Mouse (Mus musculus) erythroid progenitor cell, adult 5-6 weeks (primary cell): ENCODE results near the gene Dct. TPM values are rescaled to one million over a fixed set of nuclear protein-coding genes. Genes with fewer than 3 reads are reported as not detected.

Experiments
- ATAC-seq: replicated peaks from 2 replicates; pipeline ENCODE4 v1.8.0; 2016; ENCODE audit warnings: moderate number of reproducible peaks, mild to moderate bottlenecking, moderate TSS enrichment, inconsistent platforms; ENCODE audit not compliant: poor library complexity, low FRiP score, severe bottlenecking
- total RNA-seq, 2 experiments: library from RNA; stranded (forward) in 1 of 2; stranded (reverse) in 1 of 2; fragments of 150-400 nt in 1 of 2; fragments of 186-747, 209-891 nt in 1 of 2; gene quantifications; 2 replicates each; pipeline versions ENCODE4 v1.2.3 to v1.2.4; 2015 to 2017; ENCODE audit warnings: low replicate concordance in 2 of 2

Gene Dct
- total RNA-seq, 2 experiments from 2014 or later: not detected

DNA sequence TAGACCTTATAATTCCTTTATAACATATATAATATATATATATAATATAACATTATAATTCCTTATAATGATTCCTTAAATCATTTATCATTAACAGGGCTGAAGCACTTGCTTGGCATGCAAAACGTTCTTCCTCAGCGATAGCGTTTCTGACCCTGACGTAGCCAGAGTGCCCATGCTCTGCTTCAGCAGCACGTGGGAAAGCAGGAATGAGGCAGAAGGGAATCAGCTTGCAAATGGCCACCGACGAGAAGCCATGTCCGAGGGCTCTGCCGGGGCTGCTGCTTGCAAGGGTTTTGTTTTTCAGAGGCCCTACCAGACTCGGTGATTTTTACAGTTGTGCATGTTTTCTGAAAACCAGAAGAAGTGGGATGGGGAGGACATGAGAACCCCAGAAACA, 1.6 kb downstream of the Dct start:
- ATAC-seq: no peak

DNA sequence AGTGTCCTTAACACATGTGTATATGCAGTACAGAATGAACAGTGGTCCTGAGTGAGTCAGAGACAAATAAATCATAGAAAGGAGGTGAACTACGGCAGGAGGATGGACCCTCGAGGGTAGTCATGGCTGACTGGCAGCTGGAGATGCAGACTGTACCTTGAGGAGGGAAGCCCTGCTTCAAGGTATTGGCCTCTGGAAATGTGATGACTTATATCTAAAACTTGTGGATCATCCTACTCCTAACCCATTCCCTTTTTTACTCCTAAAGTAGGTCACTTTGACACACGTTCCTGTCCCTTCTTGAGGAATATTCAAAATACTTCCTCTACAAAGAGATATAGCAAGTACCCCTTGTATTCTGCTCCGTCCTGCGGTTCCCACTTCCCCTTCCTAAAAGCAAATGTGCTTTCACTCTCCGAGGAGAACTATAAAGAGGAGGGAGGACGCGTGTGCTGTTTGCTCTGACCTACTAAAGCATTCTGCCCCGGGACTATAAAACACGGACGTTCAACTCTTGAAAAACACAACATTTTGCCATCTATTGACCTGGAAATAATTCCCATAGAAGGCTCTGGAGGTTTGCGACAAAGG, 2.3 kb downstream of the Dct start:
- ATAC-seq: no peak

DNA sequence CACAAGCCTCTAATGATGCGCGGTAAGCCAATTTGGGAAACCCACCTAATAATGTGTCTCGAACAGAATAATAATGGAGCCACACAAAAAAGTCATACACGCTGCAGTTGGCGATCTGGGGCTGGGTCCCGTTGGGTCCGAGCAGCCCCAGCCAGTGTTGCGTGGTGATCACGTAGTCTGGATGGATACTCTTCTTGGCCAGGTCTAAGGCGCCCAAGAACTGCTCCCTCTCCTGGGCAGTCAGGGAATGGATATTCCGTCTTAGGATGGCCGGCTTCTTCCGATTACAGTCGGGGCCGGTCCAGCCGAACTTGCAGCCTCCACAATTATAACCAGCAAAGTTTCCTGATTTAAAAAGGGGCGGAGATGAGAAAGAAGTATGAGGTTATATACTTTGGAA, 9.1 kb downstream of the Dct start:
- ATAC-seq: no peak

DNA sequence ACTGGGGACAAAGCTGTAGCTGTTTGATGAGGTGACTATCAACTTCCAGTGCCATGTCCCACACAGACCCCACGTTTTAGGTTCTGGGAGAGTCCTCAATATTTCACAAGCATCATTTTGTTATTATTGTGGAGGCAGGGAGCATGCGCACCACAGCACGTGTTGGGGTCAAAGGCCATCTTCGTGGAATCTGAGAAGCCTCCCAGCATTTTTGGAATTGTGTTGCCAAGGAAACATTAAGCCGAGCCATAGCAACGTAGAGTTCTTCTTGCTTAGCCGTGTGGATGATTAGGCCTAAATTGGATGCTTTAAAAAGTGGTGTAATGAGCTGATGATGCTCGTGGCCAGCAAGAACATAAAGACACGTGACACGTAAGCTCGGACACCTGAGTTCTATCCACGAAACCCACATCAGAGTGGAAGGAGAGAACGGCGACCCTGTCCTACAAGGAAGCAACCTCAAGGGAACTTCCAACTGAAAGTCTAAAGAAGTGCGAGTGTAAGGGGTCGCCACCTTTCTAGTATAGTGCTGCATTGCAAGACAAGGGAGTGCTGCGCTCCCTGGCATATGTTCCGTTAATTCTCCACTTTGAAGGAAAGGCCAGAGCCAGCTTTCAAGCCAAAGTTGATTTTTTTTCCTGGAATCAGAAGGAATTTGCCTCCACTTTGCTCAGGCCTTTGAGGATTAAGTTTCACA, 9.8 kb downstream of the Dct start:
- no peak for ATAC-seq

DNA sequence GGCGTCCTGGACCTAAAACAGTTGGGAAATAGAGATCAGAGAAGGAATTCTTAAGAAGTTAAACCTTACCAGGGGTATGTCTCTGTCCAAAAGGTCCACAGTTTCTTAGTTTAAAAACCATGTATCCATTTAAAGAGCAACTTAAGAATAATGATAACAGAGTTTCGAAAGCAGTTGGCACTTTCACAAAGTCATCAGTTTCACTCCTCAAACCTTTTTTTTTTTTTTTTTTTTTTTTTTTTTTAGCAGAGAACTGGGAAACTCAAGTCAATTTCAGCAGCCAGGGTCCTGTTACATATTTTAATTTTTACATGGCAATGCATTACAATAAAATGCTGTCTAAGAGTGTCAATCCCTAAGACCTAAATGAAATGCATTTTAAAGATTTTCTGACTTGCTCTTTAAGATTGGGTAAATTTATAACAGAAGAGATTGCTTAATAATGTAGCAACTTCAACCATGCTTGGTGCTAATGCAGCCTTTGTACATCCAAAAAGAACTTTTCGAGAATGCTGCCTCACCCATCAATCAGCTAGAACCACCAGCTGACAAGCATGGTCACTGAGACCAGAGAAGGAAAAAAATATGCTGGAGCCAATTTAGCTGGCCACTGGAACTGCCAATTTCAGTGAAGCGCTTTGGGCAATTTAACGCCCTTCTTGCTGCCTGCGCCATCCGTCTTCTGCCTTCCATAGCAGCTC, 11.3 kb downstream of the Dct start:
- ATAC-seq: no peak

DNA sequence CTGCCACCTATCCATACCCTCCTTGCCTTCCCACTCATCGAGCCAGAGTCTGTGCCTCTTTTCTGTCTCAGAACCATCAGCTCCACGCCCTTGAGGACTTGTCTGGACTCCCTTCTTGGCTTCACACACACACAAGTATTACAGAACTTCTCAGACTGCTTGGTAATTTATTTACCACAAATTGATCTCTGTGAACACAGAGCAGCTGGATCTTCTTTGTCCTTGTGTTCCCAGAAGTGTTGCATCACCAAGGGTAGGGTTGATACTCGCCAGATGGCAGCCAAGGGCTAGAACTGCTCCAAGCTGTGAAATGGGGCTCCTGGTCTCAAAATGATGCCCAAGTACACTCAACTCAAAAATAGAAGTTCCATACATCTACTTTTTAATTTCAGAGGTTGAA, 13.0 kb downstream of the Dct start:
- ATAC-seq: no peak

DNA sequence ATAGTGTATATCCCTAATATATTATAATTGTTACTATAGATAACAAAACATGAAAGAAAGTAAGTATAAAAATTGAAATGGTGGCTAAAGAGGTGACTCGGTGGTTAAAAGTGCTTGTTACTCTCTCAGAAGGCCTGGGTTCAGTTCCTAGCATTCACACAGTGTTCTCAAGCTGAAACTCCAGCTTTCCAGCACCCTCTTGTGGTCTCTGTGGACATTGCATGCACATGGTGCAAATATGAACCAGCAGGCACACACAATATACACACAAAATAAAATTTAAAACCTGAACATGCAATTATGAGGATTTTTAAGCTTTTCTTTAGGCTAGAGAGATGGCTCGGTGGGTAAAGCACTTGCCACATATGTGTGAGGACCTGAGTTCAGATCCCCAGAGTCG, 24.5 kb downstream of the Dct start:
- ATAC-seq: no peak

DNA sequence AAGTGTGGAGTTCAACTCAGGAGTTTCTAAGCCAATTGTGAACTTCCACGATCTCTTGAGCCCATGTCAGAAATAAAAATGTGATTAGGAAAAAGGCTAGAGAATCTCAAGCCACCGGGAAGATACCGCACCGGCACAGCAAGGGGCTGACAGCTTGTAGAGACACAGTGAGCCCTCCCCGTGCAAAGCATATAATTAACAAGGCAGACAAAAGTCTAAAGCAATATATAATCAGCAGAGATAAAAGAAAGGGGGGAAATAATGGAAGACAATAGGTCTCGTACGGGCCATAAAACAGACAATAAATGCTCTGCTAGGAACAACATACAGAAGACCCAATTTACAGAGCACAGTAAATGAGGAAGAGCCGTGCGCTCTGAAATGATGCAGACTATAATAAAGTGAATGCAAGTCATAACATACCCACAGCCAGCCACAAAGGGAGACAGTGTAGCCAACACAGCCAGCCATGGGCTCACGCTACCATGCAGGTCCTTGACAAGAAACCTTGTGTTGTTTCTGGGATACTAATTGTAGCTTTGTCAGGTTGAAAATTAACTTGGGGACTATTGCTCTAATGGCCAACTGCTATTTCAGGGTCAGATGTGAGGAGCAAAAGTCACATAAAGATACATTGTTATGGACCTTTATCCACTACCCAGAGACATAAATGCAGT, 30.0 kb downstream of the Dct start:
- ATAC-seq: no peak

DNA sequence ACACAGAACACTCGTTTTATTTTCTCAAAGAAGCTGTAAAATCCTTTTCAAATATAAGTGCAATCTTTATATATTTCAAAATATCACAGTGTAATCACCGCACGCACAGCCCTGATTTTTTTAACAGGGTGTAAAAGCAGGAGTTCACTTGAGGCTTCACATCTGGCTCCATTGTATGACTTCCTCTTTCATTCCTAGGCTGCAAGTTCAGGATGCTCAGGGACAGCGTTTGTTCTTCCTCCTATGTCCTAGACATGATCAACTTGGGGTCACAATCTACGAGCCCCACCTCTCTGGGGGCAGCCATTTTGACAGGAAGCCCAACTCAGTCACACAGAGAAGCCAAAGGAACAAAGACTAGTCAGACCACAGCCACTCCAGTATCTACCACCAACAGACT, 32.7 kb downstream of the Dct start:
- no peak for ATAC-seq

DNA sequence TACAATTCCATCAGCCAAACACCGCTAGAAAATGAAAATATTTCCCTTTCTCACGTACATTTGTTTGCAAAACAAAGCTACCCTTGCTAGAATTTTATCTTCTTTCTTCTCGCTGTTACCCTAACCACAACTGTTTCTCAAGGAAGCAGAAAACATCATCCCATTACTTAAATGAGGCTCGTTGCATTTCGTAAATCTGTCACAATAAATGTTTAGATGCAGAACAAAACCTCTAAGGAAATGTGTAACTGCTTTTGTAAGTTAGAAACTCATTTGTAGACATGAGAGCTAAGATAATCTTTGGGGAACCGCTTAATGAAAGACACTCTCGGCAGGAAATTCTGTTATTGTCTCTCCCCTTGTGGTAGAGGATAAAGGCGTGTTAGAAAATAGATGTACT, 38.8 kb downstream of the Dct start:
- ATAC-seq: no peak

DNA sequence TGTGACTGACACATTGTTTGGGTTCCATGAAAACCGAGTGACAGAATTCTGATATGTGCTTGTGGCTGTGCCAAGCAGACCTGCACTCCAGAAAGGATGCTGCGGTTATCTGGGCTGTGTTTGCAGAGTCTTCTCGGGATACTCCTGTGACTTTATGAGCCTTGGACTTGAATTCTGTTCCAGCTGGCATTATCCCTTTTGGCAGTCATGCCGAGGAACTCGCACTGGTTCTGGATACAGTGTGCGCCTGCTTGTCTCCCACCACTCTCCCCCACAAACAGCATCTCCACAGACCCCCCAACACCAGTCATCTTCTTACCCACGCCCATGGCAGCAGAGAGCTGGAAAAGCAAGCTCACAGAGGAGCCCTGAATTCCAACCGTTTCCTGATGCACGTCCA, 42.5 kb downstream of the Dct start:
- no peak for ATAC-seq

DNA sequence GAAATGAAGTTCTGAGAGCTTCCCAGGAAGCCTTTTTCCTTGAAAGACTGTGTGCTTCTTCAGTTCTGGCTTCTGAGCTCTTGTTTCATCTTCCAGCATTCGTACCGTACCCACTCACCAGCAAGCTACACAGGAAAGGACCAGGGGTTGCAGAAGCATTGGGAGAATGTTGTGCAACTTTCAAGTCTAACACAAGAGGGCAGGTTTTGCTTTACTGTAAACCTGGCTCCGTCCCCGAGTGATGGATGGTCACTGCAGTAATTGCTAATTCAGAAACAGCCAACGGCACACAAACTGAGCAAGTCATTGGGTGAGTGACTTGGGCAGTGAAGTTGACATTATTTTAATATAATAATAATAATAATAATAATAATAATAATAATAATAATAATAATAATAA, 46.3 kb downstream of the Dct start:
- ATAC-seq: no peak

DNA sequence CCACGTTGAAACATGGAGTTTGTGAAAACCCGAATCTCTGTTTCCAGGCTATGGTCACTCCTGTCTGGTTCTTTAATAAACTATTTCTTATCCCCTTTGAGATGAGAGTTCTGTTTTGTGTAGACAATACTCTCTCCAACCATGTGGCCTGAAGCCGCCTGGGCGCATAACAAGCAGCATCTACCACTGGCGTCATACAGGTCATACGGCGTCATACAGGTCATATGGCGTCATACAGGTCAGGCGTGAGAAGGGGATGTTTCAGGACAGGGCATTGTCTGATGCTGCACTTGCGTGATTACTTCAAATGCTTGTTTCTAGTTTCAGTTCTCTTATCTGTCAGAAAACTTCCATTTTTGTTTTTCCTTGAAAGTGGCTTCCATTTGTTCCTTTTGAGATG, 47.6 kb downstream of the Dct start:
- no peak for ATAC-seq

DNA sequence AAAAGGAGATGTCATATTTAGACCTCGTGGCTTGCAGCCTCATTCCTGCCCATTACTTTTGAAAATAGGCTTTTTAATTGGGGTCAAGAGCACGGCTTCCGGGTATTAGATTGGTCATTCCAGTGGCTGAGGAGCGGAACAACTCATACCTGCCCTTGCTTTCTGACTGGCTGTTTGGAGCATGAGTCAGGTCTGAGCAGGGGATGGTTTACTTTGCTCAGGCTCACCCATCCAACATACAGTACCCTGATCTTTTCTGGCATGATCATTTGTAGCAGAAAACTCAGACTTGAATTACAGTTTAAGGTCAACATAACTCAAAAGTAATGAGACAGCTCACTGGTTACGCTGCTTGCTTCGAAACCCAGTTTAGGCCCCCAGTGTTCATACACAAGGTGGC, 58.2 kb downstream of the Dct start:
- ATAC-seq: no peak

DNA sequence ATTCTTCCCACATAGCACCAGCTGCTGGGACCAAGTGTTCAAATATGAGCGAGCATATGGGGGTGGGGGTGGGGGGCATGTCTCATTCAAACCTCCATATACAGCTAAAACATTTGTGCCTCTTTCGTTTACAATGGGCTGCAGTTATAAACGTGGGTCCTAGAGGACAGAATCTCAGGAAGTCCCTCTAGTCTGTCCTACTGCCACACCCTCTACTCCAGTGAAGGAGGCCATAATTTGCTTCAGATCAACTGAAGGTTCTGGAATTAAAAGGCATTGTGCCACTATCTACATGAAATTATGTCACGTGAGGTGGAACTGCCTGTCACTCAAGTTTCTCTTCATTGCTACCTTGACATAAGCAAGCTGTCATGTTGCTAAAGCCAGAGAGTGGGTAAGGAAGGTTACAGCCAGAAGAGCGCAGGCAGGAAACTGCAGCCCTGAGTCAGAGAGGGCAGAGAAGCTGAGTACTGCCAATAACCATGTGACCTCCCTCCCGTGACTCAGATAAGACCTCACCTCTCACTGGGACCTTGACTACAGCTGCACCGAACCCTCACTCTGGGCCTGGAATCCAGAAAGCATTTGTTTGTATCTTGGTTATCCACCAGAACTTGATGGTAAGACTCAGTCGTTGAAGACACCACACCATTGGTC, 59.3 kb downstream of the Dct start:
- no peak for ATAC-seq

DNA sequence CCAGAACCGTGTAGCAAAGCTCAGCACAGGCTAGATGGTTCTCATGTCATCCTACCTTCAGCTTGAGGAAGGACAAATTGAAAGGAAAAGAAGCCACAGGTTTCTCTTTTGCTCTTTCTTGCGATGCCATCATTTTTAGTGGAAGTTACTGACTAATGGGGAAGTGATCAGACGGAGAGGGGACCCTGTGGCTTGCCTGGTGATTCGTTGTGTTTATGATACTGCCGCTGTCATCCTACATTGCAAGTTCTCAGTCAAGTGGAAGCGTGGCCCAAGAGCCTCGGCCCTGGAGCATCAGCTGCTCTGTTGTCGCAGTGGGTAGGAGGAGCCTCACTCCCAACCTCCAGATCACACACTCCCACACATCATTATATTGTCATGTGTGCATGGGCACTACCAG, 61.8 kb downstream of the Dct start:
- no peak for ATAC-seq

DNA sequence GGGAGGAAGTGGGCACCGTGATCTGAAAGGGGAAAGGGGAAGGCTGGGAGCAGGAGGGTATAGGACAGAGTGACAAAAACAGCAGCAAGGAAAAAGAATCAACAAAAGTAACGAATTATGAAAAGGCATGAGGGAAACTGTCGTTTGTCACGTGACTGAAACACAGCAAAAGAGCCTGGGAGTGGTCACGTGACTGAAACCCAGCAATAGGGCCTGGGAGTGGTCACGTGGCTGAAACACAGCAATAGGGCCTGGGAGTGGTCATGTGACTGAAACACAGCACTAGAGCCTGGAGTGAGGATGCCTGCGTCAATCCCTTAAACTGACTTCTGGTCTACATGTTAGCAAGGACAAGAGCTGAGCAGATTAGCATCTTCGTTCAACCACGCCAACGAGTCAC, 63.6 kb downstream of the Dct start:
- no peak for ATAC-seq

DNA sequence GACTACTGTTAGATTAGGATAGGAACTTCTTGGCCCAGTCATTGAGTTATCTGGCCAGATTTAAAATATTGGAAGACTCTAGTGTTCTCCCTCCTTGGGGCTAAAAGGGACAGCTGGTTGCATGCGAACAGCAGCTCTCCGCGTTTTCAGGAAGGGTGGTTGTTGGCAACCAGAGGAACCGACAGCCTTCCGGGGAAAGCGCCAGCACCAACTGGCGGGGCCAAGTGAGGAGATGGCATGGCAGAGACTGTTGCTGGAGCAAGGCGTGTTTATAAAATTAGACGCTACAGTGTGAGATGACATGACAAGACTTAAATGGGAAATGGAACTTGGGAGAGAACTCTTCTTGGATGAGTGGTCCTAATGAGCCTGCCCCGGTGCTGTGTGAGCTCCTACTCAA, 70.5 kb downstream of the Dct start:
- no peak for ATAC-seq

DNA sequence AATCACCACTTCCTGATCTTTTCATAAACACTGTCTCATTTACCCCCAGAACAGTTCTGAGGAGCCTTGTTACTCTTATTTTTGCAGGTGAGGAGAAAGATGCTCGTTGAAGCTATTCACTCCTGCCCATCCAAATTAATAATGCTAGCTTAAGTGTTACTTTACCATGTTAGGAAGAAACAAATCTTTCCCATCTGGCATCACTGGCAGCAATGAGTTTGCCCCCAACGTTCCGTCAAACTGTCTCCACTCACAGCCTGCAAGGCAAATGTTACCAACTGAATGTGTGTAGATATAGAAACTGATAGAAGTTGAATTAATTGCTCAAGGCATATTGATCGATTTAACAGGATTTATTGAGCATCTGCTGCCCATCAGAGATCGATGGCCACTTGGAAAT, 79.5 kb downstream of the Dct start:
- ATAC-seq: no peak
